Mouse (Mus musculus) heart, adult 8-10 months (tissue): ENCODE measurements around the gene Lix1. TPM values are rescaled to one million over a fixed set of nuclear protein-coding genes. Genes with fewer than 3 reads are reported as not detected.
"Not testable (repeated sequence)": the region's sequence is repeated elsewhere in the genome, so short reads cannot be mapped to it uniquely, and the experiment has no call there.

Experiments
- DNase-seq: peaks from one replicate; pipeline ENCODE4 v3.0.0; 2022; ENCODE audit warnings: low spot score
- total RNA-seq, 4 experiments: library from RNA; stranded (reverse); gene quantifications; 2 replicates each; pipeline ENCODE4 v1.2.4; 2022

Lix1 gene
- total RNA-seq, 4 experiments from 2014 or later: 5.2 to 7.3 (median 6.4) TPM

DNA sequence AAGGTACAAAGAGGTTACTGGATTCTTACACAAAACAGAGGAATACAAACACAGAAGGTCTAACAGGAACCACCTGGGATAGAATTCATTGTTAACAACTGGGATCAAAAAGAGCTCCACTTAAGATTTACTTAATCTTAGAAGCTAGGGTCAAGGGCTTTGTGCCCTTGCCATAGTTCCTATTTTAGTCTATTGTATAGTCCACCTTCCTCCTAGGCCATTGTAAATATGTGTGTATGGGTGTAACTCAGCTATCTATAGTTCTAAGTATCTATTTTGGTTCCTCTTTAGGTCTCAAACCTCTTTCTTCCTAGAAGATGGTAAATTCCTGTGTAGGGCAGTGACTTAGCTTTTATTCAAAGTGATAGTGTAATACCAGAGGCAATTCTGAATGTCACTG, 93.8 kb downstream of the Lix1 start:
- not testable (repeated sequence) for DNase-seq

DNA sequence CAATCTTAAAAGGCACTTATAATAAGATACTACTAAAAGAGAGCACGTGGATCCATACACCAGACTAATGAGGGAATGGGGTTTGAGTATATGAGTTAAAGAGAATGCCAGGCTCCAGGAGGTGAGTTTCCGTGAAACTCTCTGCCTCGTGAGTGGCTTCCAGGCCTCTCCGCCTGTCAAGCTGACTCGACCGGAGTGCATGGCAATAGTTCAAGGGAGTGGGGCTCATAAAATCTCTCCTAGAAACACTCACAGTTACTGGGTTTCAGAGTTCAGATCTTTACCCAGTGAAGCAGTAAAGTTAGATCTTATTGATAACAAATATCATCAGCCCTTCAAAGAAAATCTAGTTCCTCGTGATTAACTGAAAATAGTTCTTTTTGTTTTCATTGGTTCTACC, 94.3 kb downstream of the Lix1 start:
- DNase-seq: no peak

GRCm38 (mm10) chr17:17498848-17499247, 96.4 kb downstream of the Lix1 start:
- DNase-seq: no peak

- no peak for DNase-seq
Observed at GRCm38 (mm10) chr17:17499278-17499677, 96.8 kb downstream of the Lix1 start.

DNA sequence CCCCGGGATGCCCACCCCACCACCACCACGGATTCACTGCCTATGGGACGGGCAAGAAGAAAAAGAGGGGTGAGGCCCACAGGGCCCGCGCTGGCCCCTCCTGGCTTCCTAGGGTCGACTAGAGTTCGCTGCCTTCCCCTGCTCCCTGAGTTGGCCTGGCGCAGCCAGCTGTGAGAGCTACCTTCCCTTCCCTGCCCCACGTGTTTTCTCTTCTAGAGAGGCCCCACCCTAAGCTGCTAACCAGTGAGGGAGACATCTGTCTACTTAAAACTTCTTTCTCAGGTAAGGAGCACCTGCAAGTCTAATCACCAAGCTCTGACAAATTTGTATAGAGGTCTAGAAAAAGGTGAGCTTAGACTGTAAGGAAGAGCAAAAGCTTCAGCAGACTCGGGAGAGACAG, 104.2 kb downstream of the Lix1 start:
- DNase-seq: no peak

Other genes with a start within 250 kb of the Lix1 start
- gene Riok2, start 28.4 kb upstream of the Lix1 start, total RNA-seq: 10 to 100 TPM; 15.4 to 20.2 (median 16.4) TPM
- gene Lnpep, start 222.4 kb downstream of the Lix1 start, total RNA-seq: 100 to 1,000 TPM; 158 to 181 (median 160) TPM